Mouse (Mus musculus): ENCODE results near the gene Coq6. TPM values are rescaled to one million over a fixed set of nuclear protein-coding genes. Genes with fewer than 3 reads are reported as not detected.

Gene Coq6
- total RNA-seq, 2 experiments from 2014 or later, result 27.6 to 30.7 TPM

DNA sequence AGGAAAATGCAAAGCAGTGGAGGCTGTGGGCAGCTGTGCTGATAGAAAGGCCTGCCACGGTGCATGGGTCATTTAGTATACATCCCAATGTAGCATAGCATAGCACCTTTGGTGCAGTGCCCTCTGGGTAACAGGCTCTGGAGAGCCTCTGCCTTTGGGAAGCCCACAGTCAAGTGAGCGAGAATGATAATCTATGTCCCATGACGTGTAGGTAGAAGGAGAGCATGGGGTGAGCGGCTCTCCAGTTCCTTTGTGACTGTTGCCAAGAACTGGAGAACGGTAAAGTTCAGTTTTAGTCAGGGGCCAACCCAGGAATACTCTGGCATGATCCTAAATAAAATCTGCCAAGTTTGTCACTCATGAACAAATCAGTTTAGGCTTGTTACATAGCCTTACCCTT is 10.2 kb downstream of the Coq6 start:
- intact Hi-C loops (cut with DNase I), result no loop called here
- DNase-seq (ENCODE audit: extremely low spot score in 1 of 2, low spot score in 2 of 2), result no peak
- no peak for TF ChIP-seq CTCF (IDR thresholded peaks at IDR 0.05)
- Histone ChIP-seq H3K4me3 (no peak overlapping the region), H3K27ac (no peak overlapping the region)

DNA sequence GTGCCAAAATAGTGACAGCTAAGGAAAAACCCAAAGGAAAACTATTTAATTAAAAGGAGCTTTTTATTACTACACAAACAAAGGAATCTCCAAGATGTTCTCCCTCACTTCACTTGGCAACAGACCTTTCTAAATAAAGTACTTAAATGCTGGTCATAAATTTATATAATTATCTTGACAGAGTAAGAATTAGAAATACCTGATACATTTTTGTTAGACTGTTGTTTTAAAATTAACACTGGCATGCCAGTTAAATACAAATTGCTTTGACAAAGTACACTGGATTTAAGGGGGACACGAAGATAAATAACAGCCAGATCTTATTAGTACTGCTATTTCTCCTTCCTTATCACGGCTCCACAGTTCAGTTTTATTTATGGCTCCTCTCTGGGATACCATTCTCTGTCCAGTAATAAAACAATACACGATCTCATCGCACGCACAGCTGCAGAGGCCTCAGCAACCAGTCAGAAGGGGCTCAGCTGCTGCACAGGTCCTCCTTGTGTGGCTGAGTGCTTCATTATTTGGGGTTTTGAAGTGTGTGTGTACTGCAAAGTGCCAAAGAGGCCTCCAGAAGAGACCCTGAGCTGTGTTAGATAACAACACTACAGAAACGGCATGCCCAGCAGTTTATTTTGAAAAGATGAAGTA is 12.5 kb downstream of the Coq6 start:
- intact Hi-C loops (cut with DNase I), result no loop called here
- no peak for DNase-seq (ENCODE audit: extremely low spot score in 1 of 2, low spot score in 2 of 2)
- TF ChIP-seq CTCF (IDR thresholded peaks at IDR 0.05), result no peak
- no peak overlapping the region for H3K27ac ChIP-seq
- H3K4me3 ChIP-seq, result no peak overlapping the region

GRCm38 (mm10) chr12:84382369-84382768 is 20.9 kb downstream of the Coq6 start:
- Histone ChIP-seq H3K27ac (no peak overlapping the region), H3K4me3 (no peak overlapping the region)
- no peak for DNase-seq (ENCODE audit: extremely low spot score in 1 of 2, low spot score in 2 of 2)
- intact Hi-C loops (cut with DNase I), result no loop called here
- TF ChIP-seq CTCF (IDR thresholded peaks at IDR 0.05), result no peak

GRCm38 (mm10) chr12:84384644-84385081 is 23.2 kb downstream of the Coq6 start:
- no peak for DNase-seq (ENCODE audit: extremely low spot score in 1 of 2, low spot score in 2 of 2)
- H3K4me3 ChIP-seq, result no peak overlapping the region
- intact Hi-C loops (cut with DNase I), result no loop called here
- H3K27ac ChIP-seq, result no peak overlapping the region
- TF ChIP-seq CTCF (IDR thresholded peaks at IDR 0.05), result no peak

DNA sequence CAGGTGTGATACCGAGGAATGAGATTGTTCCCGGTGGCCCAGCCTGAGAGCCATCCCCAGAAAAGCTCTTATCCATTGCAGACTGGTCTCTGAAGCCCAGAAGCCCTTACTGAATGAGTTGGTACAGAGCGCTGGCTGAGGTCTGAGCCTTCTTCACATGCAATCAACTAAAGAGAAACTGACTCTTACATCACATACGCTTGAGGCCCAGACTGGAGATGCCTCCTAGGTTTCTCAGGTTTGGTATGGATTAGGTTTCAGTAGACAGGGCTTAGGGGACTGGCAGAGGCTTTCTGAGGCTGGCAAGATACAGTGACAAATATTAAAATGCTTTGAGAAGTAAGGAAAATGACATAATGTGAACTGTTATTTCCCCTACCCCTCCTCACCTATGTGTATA is 24.0 kb downstream of the Coq6 start:
- TF ChIP-seq CTCF (IDR thresholded peaks at IDR 0.05), result no peak
- H3K27ac ChIP-seq, result no peak overlapping the region
- intact Hi-C loops (cut with DNase I), result no loop called here
- no peak for DNase-seq (ENCODE audit: extremely low spot score in 1 of 2, low spot score in 2 of 2)
- no peak overlapping the region for H3K4me3 ChIP-seq

DNA sequence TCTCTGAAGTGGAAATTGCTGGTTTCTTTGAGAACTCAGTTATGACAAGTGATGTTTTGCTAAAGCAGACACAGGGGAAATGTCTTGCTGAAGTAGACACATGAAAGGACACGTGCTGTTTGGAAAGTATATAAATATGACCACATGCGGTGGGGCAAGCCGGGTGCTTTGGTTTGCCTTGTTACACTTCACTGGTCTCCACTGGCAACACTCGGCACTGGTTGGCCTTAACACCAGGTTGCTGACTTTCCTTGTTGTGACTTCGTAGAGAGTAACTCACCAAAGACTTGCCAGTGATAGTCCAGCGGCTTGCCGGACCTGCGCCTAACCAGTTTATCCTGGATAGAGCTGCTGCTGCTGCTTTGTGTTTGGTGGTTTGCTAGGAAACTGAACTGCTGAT is 26.6 kb downstream of the Coq6 start:
- intact Hi-C loops (cut with DNase I), result no loop called here
- no peak overlapping the region for H3K4me3 ChIP-seq
- H3K27ac ChIP-seq, result no peak overlapping the region
- no peak for TF ChIP-seq CTCF (IDR thresholded peaks at IDR 0.05)
- DNase-seq (ENCODE audit: extremely low spot score in 1 of 2, low spot score in 2 of 2), result no peak

DNA sequence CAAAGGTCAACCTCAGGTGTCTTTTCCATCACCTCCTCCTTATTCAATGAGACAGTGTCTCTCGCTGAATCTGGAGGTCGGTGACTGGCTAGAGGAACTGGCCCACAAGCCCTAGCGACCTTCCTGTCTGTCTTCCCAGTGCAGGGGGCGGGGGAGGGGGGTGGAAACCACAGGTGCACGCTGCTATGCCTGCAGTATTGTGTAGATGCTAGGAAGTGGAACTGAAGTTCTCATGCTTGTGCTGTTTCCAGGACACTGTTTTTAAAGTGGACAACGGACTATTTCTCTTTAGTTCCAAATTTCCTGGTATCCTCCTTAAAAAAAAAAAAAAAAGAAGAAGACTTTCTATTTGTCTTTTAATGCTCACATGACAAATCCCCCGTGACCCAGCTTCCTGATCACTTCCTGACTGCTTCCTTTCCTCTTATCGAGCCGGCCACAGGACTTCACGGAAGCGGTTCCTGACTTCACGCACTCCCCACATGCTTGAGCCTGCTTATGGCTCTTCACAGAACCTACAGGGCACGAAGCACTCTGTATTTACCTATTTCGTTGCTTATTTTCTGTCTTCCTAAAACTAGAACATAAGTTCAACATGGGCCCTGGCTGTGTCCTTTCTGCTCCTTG is 27.4 kb downstream of the Coq6 start:
- intact Hi-C loops (cut with DNase I), result no loop called here
- no peak for DNase-seq (ENCODE audit: extremely low spot score in 1 of 2, low spot score in 2 of 2)
- H3K4me3 ChIP-seq, result no peak overlapping the region
- H3K27ac ChIP-seq, result no peak overlapping the region
- no peak for TF ChIP-seq CTCF (IDR thresholded peaks at IDR 0.05)

GRCm38 (mm10) chr12:84390336-84390735 is 28.9 kb downstream of the Coq6 start:
- intact Hi-C loops (cut with DNase I), result no loop called here
- Histone ChIP-seq H3K27ac (no peak overlapping the region), H3K4me3 (no peak overlapping the region)
- TF ChIP-seq CTCF (IDR thresholded peaks at IDR 0.05), result no peak
- DNase-seq (ENCODE audit: extremely low spot score in 1 of 2, low spot score in 2 of 2), result no peak

DNA sequence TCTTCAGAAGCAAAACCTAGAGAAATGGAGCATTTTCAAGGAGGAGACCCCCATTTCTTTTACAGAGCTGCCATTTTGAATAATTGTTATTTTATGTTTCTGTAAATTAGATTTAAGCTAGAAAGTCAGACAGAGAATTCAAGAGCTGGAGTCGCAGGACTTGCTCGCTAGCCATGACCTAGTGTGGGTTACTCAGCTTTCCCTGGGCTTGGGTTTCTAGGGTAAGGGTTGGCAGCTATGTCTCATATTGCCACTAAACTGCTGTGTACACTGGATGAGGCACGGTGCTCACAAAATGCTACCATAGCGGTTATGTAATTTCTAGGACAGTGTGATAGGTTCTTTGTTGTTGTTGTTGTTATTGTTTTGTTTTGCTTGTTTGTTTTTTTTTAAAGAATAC is 31.2 kb downstream of the Coq6 start:
- TF ChIP-seq CTCF (IDR thresholded peaks at IDR 0.05), result no peak
- H3K4me3 ChIP-seq, result no peak overlapping the region
- intact Hi-C loops (cut with DNase I), result no loop called here
- no peak overlapping the region for H3K27ac ChIP-seq
- no peak for DNase-seq (ENCODE audit: extremely low spot score in 1 of 2, low spot score in 2 of 2)

DNA sequence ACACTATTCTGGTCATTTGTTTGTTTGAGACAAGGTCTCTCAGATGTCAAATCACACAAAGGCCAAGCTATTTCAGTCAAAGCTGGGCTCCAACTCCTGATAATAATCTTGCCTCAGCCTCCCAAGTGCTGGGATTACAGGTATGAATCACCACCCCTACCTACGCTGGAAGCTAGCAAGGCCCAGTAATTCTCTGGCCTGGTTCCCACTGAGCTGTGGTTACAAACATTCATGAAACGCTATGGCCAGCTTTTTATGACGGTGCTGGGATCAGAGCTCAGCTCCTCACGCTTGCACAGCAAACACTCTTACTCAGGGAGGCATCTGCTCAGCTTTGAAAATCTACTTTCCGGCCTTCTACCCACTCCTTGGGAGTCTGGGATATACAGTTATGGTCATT is 32.4 kb downstream of the Coq6 start:
- no peak overlapping the region for H3K27ac ChIP-seq
- intact Hi-C loops (cut with DNase I), result no loop called here
- H3K4me3 ChIP-seq, result no peak overlapping the region
- no peak for DNase-seq (ENCODE audit: extremely low spot score in 1 of 2, low spot score in 2 of 2)
- no peak for TF ChIP-seq CTCF (IDR thresholded peaks at IDR 0.05)

DNA sequence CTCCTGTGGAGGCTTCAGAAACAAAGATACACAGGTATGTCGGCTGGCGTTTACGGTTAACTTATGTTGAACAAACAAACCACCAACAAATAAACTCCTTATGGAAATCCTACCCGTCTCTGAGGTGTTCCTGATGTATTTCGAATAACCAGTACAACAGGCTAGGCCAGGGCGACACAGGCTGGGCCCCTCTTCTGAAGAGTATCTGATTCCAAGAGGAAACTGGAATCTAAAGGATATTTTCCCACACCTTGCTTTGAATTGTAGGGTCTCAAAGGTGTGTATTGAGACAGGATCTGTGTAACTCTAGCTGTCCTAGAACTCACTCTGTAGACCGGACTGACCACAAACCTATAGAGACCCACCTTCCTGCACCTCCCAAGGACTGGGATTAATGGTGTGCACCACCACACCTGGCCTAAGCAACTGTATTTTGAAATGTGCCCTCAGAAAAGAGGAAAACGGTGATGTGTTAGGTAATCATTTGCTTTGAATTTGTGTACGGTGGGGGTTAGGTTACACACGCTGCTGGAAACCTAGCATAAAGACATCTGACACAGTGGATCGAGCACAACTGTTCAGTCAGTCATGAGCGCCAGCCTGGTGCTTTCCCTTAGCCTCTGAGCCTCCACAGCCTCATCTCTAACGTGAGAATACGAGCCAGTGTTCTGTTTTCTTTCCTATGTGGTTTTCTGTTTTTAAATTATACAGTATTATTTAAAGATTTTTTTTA is 35.7 kb downstream of the Coq6 start:
- Histone ChIP-seq H3K27ac (no peak overlapping the region), H3K4me3 (no peak overlapping the region)
- TF ChIP-seq CTCF (IDR thresholded peaks at IDR 0.05), result no peak
- intact Hi-C loops (cut with DNase I), result no loop called here
- no peak for DNase-seq (ENCODE audit: extremely low spot score in 1 of 2, low spot score in 2 of 2)

- Histone ChIP-seq H3K27ac (no peak overlapping the region), H3K4me3 (no peak overlapping the region)
- no peak for TF ChIP-seq CTCF (IDR thresholded peaks at IDR 0.05)
- intact Hi-C loops (cut with DNase I), result no loop called here
- DNase-seq (ENCODE audit: extremely low spot score in 1 of 2, low spot score in 2 of 2), result no peak
Measured at GRCm38 (mm10) chr12:84397685-84398084, 36.2 kb downstream of the Coq6 start.

All from left cerebral cortex, adult 2 months (tissue).